Mouse (Mus musculus) kidney, embryonic 16.5 days (tissue): Measurements from ENCODE around the gene Gnaq. TPM values are rescaled to one million over a fixed set of nuclear protein-coding genes. Genes with fewer than 3 reads are reported as not detected.
A peak's percentile ranks its signal among the peaks of the same experiment; 100 is the strongest.

Experiments
- ATAC-seq: fragments of 200-750 bp; cut with Nextera tagmentation; 2 replicates; pipeline ENCODE4 v1.8.0; 2017; ENCODE audit warnings: moderate TSS enrichment; ENCODE audit not compliant: low FRiP score, low TSS enrichment
- H3K27ac ChIP-seq: fragments of 300-500 bp; sonication (generic); 2 replicates; pipeline ENCODE4 v1.5.1; 2014; ENCODE audit warnings: low read length
- H3K27me3 ChIP-seq: fragments of 300-500 bp; sonication (generic); 2 replicates; pipeline ENCODE4 v1.6.1; 2014; ENCODE audit warnings: low read length, control low read depth, mixed read lengths; ENCODE audit not compliant: insufficient read depth
- H3K36me3 ChIP-seq: fragments of 300-500 bp; sonication (generic); 2 replicates; pipeline ENCODE4 v1.6.1; 2014; ENCODE audit warnings: low read length, control low read depth, mixed read lengths; ENCODE audit not compliant: insufficient read depth
- H3K4me1 ChIP-seq: fragments of 300-500 bp; sonication (generic); 2 replicates; pipeline ENCODE4 v1.6.1; 2014; ENCODE audit warnings: low read length, control low read depth, mixed read lengths; ENCODE audit not compliant: insufficient read depth
- H3K4me2 ChIP-seq: fragments of 300-500 bp; sonication (generic); replicated peaks from 2 replicates; pipeline ENCODE4 v1.6.1; 2014; ENCODE audit warnings: low read depth, low read length
- H3K4me3 ChIP-seq: fragments of 300-500 bp; sonication (generic); 2 replicates; pipeline ENCODE4 v1.5.1; 2014; ENCODE audit warnings: mild to moderate bottlenecking, low read length
- H3K9ac ChIP-seq: fragments of 300-500 bp; sonication (generic); replicated peaks from 2 replicates; pipeline ENCODE4 v1.6.1; 2014; ENCODE audit warnings: low read length
- H3K9me3 ChIP-seq: fragments of 300-500 bp; sonication (generic); 2 replicates; pipeline ENCODE4 v1.6.1; 2016; ENCODE audit warnings: low read length, control low read depth
- WGBS: fragments of 180-500 bp; shearing (Covaris S2); extraction: QIAGEN DNeasy Blood & Tissue Kit; methylation state at CpG from one replicate; pipeline ENCODE4 v1.1.7; 2014; 5-methylcytosine and 5-hydroxymethylcytosine counted together
- polyA plus RNA-seq: library from polyadenylated mRNA; unstranded; fragments of >200 nt; fragmentation: Nextera tagmentation; extraction: Ambion mirVana; gene quantifications from 2 replicates; pipeline ENCODE4 v1.2.1, GENCODE M21; 2015

The Gnaq gene
- polyA plus RNA-seq, 1 experiment from 2014 or later, result 40.0 TPM

DNA sequence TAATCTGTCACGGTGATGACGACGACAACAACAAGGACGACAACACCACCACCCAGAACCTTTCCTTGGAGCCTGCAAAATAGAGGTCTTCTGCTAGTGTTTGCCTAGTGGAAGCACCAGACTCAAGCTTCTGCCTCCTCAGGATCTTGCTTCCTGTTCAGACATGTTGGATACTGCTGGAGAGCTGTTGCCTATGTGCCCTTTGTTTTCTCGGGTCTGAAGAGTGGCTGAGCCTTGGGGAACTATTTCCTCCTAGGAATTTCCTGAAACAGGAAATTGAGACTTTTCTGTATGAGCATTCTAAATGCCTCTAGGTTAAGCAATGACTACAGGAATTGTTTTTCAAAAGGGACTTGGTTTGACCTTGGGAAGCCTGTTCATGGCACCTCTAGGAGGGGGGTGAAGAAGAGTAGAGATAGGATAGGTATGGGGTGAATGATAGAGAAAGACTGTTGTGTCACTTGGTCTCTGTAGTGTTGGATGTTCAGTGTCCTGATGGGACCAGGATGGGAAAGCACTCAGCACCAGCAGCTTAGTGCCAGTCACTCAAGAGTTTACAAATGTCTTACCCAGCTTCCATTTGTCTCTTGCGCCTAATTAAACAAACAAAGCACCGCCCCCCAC, 49.3 kb downstream of the Gnaq start:
- Histone ChIP-seq H3K27me3 (no peaks in the 10 kb centered on the region), H3K9me3 (no peaks in the 10 kb centered on the region), H3K36me3 (no peaks in the 10 kb centered on the region), H3K4me3 (no peak overlapping the region), H3K4me1 (peaks cover 36% of the 10 kb centered on the region), H3K27ac (peak overlapping the region; percentile 66), H3K9ac (no peak overlapping the region), H3K4me2 (0 out of 2 replicates have a peak overlapping the region, but pooled peaks have one; percentile 13)
- WGBS, result 72% methylated on average over 7 of the region's 7 CpGs
- ATAC-seq, result peak; percentile 39; the same call in 1 of the 2 replicates

DNA sequence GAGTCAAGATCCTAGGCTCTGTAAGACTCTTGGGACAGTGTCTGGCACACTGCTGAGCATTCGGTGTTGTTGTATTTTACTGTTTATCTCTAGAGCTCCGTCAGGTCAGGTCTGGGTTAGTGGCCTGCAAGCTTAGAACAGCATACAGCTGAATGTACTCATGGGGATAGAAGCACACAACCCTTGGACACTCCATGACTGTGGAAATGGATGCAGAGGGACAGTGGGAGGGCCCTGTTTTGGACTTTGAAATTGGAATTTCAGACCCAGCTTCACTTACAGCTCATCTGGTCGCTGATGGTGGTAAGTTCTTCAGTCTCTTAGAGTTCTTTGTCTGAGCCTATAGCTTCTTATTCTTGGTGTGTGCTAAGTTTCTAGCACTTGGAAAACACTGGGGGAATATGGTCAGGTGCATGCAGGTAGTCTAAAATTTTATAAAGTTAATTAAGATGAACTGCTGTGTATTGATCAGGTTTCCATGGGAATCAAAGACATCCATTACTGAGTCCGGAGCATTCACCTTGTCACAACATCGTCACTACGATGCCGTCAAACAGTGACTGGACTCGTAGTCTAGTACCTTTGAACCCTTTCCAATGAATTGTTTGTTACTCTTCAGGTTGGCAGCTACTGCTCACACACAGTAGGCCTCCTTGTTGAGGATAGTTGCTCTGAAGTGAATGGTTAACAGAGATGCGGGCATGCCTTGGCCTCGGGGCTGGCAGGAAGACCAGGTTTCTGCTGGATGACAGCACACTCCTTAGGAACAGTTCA, 51.1 kb downstream of the Gnaq start:
- Histone ChIP-seq H3K4me3 (no peak overlapping the region), H3K27ac (no peak overlapping the region), H3K4me2 (no peak overlapping the region), H3K27me3 (no peaks in the 10 kb centered on the region), H3K9ac (no peak overlapping the region), H3K9me3 (no peaks in the 10 kb centered on the region), H3K36me3 (no peaks in the 10 kb centered on the region), H3K4me1 (peaks cover 41% of the 10 kb centered on the region)
- ATAC-seq, result no peak
- WGBS, result 82% methylated on average over 10 of the region's 10 CpGs

DNA sequence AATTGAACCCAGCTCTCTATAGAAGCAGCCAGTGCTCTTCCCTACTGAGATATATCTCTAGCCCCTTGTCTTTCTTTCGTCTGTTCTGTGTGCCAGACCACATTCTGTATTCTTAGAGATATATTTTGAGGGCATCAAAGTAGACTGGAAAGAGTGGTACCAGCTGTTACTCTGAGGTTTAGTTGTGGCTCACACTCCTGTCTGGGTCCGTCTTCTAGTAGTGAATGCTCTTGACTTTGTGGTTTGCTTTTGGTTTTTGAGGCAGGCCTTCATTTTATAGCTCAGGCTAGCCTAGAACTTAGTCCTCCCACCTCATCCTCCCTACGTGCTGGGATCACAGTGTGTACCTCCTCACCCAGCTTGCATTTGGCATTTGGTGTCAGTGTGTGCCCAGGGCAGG, 54.4 kb downstream of the Gnaq start:
- no peaks in the 10 kb centered on the region for H3K9me3 ChIP-seq
- peaks cover 25% of the 10 kb centered on the region for H3K4me1 ChIP-seq
- H3K27me3 ChIP-seq, result no peaks in the 10 kb centered on the region
- H3K36me3 ChIP-seq, result no peaks in the 10 kb centered on the region
- H3K4me2 ChIP-seq, result no peak overlapping the region
- H3K4me3 ChIP-seq, result no peak overlapping the region
- H3K27ac ChIP-seq, result 0 out of 2 replicates have a peak overlapping the region, but pooled peaks have one; percentile 2
- WGBS, result 65% methylated on average over 3 of the region's 3 CpGs
- H3K9ac ChIP-seq, result no peak overlapping the region
- ATAC-seq, result no peak

GRCm38 (mm10) chr19:16187952-16188351, 55.3 kb downstream of the Gnaq start:
- H3K27ac ChIP-seq, result no peak overlapping the region
- no peak for ATAC-seq
- 49% methylated on average over 2 of the region's 2 CpGs for WGBS

DNA sequence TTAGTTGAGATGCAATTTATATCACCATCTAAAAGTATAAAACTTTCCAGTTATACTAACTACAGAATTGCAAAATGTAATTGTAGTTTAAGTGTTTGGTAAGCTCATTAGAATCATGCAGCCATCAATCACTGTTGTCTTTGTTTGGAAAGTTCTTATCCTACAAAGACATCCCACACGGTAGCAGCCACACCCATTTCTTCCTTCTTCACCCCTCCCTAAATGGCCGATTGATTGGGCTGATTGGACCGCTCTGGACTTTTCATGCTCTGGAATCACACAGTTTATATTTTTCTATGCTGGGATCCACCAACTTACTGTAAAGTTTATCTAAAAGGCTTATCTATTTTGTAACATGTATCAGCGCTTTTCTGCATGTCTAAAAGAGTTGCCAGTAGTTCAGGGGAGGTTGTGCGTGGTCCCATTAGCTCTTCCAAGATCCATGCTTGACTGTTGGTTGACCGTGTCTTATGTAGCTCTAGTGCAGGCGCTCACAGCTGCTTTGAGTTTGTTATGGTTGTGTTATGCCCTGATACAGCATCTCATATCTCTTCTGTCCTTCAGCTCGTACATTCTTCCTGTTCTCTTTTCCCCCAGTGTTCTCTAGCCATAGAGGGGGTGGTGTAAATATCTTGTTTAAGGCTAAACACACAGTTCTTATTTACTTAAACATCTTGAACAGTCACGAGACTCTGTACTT, 56.6 kb downstream of the Gnaq start:
- H3K4me3 ChIP-seq, result no peak overlapping the region
- ATAC-seq, result no peak
- H3K4me1 ChIP-seq, result peaks cover 20% of the 10 kb centered on the region
- 79% methylated on average over 9 of the region's 9 CpGs for WGBS
- H3K9ac ChIP-seq, result no peak overlapping the region
- H3K36me3 ChIP-seq, result no peaks in the 10 kb centered on the region
- no peaks in the 10 kb centered on the region for H3K9me3 ChIP-seq
- H3K4me2 ChIP-seq, result no peak overlapping the region
- no peaks in the 10 kb centered on the region for H3K27me3 ChIP-seq
- no peak overlapping the region for H3K27ac ChIP-seq

More at GRCm38 (mm10) chr19:16187952-16188351, 55.3 kb downstream of the Gnaq start:
- Histone ChIP-seq H3K9me3 (no peaks in the 10 kb centered on the region), H3K9ac (no peak overlapping the region), H3K4me2 (no peak overlapping the region), H3K36me3 (no peaks in the 10 kb centered on the region), H3K4me3 (no peak overlapping the region), H3K27me3 (no peaks in the 10 kb centered on the region), H3K4me1 (peaks cover 23% of the 10 kb centered on the region)

GRCm38 (mm10) chr19:16198162-16198561, 65.5 kb downstream of the Gnaq start:
- WGBS, result 84% methylated on average over 3 of the region's 3 CpGs
- no peaks in the 10 kb centered on the region for H3K36me3 ChIP-seq
- ATAC-seq, result no peak

GRCm38 (mm10) chr19:16201356-16201755, 68.7 kb downstream of the Gnaq start:
- H3K36me3 ChIP-seq, result no peaks in the 10 kb centered on the region
- H3K4me2 ChIP-seq, result no peak overlapping the region
- H3K9ac ChIP-seq, result no peak overlapping the region
- no peaks in the 10 kb centered on the region for H3K9me3 ChIP-seq
- no peaks in the 10 kb centered on the region for H3K27me3 ChIP-seq
- H3K4me1 ChIP-seq, result peaks cover 29% of the 10 kb centered on the region
- H3K27ac ChIP-seq, result no peak overlapping the region
- ATAC-seq, result no peak
- H3K4me3 ChIP-seq, result no peak overlapping the region
- 93% methylated on average over 2 of the region's 2 CpGs for WGBS

More at GRCm38 (mm10) chr19:16198162-16198561, 65.5 kb downstream of the Gnaq start:
- Histone ChIP-seq H3K9ac (no peak overlapping the region), H3K9me3 (no peaks in the 10 kb centered on the region), H3K4me1 (peaks cover 20% of the 10 kb centered on the region), H3K4me3 (no peak overlapping the region), H3K27me3 (no peaks in the 10 kb centered on the region), H3K4me2 (no peak overlapping the region), H3K27ac (no peak overlapping the region)

- no peaks in the 10 kb centered on the region for H3K27me3 ChIP-seq
- H3K9me3 ChIP-seq, result no peaks in the 10 kb centered on the region
- ATAC-seq, result 0 out of 2 replicates have a peak, but pooled peaks have one; percentile 31
- 0 out of 2 replicates have a peak overlapping the region, but pooled peaks have one; percentile 18 for H3K27ac ChIP-seq
- H3K4me1 ChIP-seq, result peaks cover 15% of the 10 kb centered on the region
- no peaks in the 10 kb centered on the region for H3K36me3 ChIP-seq
- no peak overlapping the region for H3K9ac ChIP-seq
- no peak overlapping the region for H3K4me3 ChIP-seq
- WGBS, result 63% methylated on average over 7 of the region's 7 CpGs
- H3K4me2 ChIP-seq, result no peak overlapping the region
These were observed 72.4 kb downstream of the Gnaq start for GRCm38 (mm10) chr19:16204776-16205680.

DNA sequence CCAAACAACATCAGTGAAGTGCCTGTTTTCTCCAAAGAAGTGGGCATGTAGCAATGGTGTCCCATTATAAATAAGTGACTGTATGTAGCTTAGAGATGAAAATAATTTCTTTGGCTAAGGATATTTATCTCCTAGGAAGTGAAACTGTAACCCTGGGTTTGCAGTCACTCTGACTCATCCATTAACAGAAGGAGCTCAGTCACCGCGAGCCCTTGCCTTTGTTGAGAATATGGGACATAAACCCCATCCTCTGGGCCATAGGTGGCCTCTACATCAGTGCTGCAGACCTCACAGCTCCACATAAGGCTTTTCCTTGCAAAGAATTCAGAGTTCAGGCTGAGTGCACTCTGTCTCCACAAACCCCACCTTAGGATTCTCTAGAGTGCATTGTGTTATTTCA, 77.0 kb downstream of the Gnaq start:
- Histone ChIP-seq H3K9me3 (no peaks in the 10 kb centered on the region), H3K4me3 (no peak overlapping the region), H3K4me2 (no peak overlapping the region), H3K27me3 (no peaks in the 10 kb centered on the region), H3K4me1 (peaks cover 12% of the 10 kb centered on the region), H3K9ac (no peak overlapping the region), H3K36me3 (no peaks in the 10 kb centered on the region), H3K27ac (no peak overlapping the region)
- 85% methylated on average over 2 of the region's 2 CpGs for WGBS
- ATAC-seq, result no peak
